Mouse (Mus musculus) lung, postnatal 0 days (tissue): ENCODE data around the gene Smtnl1.

ENCODE experiments used
- CTCF ChIP-seq: IDR thresholded peaks from 2 replicates; pipeline ENCODE4 v1.5.1; 2016; ENCODE audit warnings: antibody characterized with exemption, mild to moderate bottlenecking
- EP300 ChIP-seq: IDR thresholded peaks from 2 replicates; pipeline ENCODE4 v1.6.1; 2016; ENCODE audit warnings: antibody characterized with exemption, mild to moderate bottlenecking, control low read depth

DNA sequence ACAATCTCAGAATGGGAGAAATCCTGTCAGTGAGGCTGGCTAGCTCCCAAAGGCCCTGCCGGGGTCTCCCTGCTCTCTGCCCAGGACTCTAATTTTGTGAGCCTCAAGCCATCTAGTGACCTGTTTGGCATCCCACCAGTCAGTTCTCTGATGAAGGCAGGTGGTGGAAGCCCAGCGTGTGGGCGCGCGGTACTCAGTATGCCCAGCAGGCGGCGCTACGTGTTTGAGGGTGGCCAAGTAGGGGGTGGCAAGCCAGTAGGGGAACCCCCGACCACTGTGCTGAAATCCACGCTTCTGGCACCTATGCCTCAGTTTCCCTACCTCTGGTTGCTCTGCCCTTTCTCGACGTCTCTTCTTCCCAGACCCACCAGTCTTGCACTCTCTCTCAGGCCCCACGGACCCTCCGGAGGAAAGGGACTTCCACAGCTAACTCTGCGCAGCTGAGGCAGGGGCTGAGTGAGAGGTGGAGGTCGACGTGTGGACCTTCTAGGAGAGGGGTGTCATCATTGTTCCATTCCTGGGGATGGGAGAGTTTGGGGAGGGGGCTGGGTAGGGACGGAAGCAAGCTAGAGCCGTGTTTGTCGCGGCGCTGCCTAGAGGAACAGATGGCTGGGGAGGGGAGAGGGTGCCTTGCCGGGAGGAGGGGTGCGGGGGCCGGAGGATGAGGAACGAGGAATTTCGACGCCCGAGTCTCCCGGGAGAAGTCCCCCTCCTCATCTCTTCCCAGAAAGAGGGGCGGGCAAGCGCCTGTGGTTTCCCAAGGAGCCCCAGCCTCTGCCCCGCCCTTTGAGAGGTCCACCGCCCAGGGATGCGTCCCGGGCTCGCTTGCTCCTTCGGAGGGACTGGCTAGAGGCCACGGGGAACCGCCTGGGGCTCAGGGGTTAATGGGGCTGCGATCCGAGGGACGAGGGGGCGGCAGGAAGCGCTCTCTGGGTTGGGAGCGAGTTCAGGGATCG lies 43.4 kb upstream of the Smtnl1 start:
- TF ChIP-seq CTCF = peak; percentile 87
- no peak for TF ChIP-seq EP300
